Mouse (Mus musculus): Measurements from ENCODE around the gene Rsph10b.
"Not testable (repeated sequence)": the region's sequence is repeated elsewhere in the genome, so short reads cannot be mapped to it uniquely, and the experiment has no call there.

Gene Rsph10b

DNA sequence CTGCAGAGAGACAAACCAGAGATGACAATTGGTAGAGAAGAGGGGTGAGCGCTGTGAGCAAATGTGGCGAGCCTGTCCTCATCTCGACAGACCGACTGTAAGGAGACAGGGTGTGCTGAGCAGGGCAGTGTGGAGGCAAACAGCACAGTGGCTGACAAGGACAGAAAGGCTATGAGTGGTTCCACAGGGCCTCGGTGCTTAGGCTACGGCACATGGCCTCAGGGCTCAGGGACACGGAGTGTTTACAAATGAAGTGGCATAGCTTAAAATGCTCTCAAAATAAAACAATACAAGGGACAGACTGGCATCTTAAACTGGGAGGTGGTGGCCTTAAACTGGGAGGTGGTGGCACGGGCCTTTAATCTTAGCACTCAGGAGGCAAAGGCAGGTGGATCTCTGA is 60.4 kb downstream of the Rsph10b start:
- DNase-seq (ENCODE audit: low spot score), result no peak

DNA sequence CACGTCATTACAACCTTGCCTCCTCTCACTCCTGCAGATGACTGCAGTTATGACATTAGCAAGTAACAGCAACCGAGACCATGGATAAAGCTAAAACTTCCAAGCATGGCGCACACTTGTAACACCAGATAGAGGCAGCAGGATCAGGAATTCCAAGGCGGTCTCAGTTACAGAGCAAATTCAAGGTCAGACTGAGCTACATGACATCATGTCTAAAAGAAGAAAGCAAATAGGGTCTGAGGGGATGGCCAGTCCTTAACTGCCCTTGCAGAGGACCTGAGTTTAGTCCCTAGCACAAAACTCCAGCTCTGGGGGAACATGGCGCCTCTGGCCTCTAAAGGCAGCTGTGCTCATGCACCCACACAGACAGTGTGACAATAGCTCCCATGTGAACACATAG is 61.0 kb downstream of the Rsph10b start:
- no peak for DNase-seq (ENCODE audit: low spot score)

- DNase-seq (ENCODE audit: low spot score), result no peak
These were observed 62.0 kb downstream of the Rsph10b start for GRCm38 (mm10) chr5:143994632-143995365.

GRCm38 (mm10) chr5:143999409-143999808 is 66.6 kb downstream of the Rsph10b start:
- no peak for DNase-seq (ENCODE audit: low spot score)

- no peak for DNase-seq (ENCODE audit: low spot score)
These were observed 69.8 kb downstream of the Rsph10b start for GRCm38 (mm10) chr5:144002461-144003192.

GRCm38 (mm10) chr5:144013366-144014134 is 80.7 kb downstream of the Rsph10b start:
- DNase-seq (ENCODE audit: low spot score), result not testable (repeated sequence)

DNA sequence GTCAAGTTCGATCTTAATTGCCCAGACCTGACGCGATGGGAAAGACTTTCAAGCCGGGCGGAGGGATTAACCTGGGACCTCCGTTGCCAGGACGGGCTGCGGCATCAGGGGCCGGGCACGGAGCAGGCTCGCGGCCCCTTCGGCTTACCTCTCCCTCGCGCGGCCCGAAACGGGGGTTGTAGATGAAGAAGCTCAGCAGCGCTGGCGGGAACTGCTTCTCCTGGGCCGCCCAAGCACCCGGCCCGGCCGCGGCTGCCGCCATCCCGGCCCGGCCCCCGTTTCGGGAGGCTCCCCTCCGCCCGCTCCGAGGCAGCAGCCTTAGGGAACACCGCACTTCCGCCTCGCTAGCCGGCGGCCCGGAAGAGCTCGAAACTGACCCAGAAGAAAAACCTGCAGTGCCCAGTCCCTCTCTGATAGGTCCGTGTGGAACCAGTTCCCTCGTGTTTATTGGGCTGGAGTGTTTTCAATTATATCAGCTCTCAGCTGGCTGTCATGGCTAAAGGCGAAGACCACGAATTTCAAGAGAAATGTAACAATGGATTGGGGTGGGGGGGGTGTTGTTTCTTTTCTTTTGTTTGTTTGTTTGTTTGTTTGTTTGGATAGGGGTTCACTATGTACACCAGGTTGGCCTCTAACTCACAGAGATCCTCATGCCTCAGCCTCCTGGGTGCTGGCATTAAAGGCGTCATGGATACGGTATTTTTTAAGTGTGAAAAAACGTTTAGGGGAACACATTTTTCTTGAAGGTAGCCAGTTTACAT is 81.9 kb downstream of the Rsph10b start, which contains the start of gene Ccz1:
Gene Ccz1 (minus strand): TSS at position 327 of the 761 bp plus-strand sequence.
- peak; percentile 65 for DNase-seq (ENCODE audit: low spot score)

GRCm38 (mm10) chr5:144015312-144015650 is 82.4 kb downstream of the Rsph10b start:
- no peak for DNase-seq (ENCODE audit: low spot score)

DNA sequence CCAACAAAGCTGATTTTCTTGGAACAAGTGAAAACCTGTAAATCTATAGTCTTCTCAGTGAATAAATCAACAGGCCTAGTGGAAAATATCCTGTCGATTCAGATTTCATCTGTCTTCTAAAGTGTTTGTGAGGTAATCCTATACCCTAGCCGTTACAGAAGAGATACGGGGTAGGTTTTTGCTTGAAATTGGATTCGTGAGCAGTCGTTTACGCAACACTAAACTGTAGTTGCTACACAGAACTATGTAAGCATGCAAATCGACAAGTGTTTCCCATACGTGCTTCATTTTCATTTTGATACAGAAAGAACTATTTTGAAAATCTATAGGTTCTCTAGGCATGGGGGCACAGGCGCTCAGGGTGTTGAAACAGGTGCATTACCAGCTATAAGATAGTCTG is 83.0 kb downstream of the Rsph10b start:
- no peak for DNase-seq (ENCODE audit: low spot score)

DNA sequence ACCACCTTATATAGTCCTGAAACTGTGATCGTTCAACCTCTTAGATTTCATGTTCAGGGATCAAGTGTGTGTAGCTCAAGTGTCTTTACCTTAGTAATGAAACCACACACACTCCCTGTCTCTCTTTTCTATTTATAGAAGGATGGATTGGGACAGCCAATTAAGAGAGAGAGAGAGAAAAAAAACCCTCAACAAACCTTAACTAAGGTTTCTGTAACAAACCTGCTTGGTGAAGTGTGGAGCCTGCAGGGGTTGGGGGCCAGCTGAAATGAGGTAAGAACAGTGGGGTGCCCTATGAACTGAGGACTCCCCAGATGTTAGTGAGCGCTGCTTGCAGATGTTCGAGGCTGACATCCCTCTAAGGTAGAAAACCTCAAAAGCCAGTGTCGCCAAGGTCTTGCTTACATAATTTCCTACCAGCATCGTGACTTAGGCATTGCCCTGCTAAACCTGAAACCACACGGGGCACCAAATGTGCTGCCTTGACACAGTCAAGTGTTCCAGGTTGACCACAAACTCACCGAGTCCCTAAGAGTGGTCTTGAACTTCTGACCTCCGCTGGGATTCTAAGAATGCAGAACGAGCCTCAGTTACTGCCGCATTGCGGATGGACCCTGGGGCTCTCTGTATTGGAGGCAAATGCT is 93.9 kb downstream of the Rsph10b start, which contains the start of gene Ocm:
Gene Ocm (minus strand): TSS at position 51 of the 644 bp plus-strand sequence.
- no peak for DNase-seq (ENCODE audit: low spot score)

DNA sequence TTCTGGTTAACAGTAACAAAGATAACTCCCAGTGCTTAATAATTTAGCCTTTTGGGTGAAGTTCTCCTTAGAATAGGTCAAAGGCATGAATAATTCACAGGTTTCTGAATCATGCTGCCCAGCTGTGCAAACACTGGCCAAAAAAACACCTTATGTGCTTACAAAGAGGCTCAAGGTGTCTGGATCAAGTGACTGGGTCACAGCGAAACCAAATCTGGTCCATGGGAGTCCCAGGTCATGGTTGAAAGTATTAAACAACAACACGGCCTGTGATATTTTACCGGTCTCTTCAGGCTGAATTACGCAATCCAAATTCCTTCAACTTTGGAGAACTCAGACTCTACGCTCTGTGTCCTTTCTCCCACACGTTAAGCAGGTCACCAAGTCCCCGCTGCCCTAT is 99.7 kb downstream of the Rsph10b start:
- DNase-seq (ENCODE audit: low spot score), result no peak

- no peak for DNase-seq (ENCODE audit: low spot score)
These were observed 101.7 kb downstream of the Rsph10b start for GRCm38 (mm10) chr5:144034567-144034966.

Measured in ovary, postnatal 14 days (tissue).